Mouse (Mus musculus) erythroblast, embryonic 14.5 days (primary cell): ENCODE data around the gene Vsig10l. TPM values are rescaled to one million over a fixed set of nuclear protein-coding genes. Genes with fewer than 3 reads are reported as not detected.

Experiments used
- H3K27me3 ChIP-seq: 2 replicates; pipeline ENCODE4 v1.6.1; 2012; ENCODE audit warnings: inconsistent platforms; ENCODE audit not compliant: control insufficient read depth
- H3K36me3 ChIP-seq: 2 replicates; pipeline ENCODE4 v1.6.1; 2012; ENCODE audit warnings: mild to moderate bottlenecking, inconsistent platforms; ENCODE audit not compliant: control insufficient read depth
- H3K4me1 ChIP-seq: 2 replicates; pipeline ENCODE4 v1.6.1; 2012; ENCODE audit warnings: inconsistent platforms; ENCODE audit not compliant: control insufficient read depth
- H3K4me3 ChIP-seq: replicated peaks from 2 replicates; pipeline ENCODE3; 2012; ENCODE audit warnings: moderate library complexity, mild to moderate bottlenecking, inconsistent platforms
- H3K9me3 ChIP-seq: 2 replicates; pipeline ENCODE4 v1.6.1; 2012; ENCODE audit warnings: low read length, inconsistent platforms, mixed read lengths; ENCODE audit not compliant: control insufficient read depth
- GATA1 ChIP-seq: IDR thresholded peaks from 2 replicates; pipeline ENCODE4 v1.6.1; 2012; ENCODE audit warnings: low read length, inconsistent platforms, mixed read lengths
- TAL1 ChIP-seq: IDR thresholded peaks from 3 replicates; pipeline ENCODE4 v1.6.1; 2012; ENCODE audit warnings: low read length, inconsistent platforms, mixed read lengths
- polyA plus RNA-seq: library from polyadenylated mRNA; stranded (reverse); fragments of >175 nt; gene quantifications from 2 replicates; pipeline ENCODE4 v1.2.3, GENCODE M21; 2012

The Vsig10l gene
- polyA plus RNA-seq, 1 experiment: 0.06 TPM

GRCm38 (mm10) chr7:43475706-43476105 is 12.8 kb downstream of the Vsig10l start:
- no peaks in the 10 kb centered on the region for H3K4me1 ChIP-seq
- H3K4me3 ChIP-seq: no peak overlapping the region
- no peaks in the 10 kb centered on the region for H3K9me3 ChIP-seq
- no peak for TF ChIP-seq GATA1
- TF ChIP-seq TAL1: no peak
- H3K27me3 ChIP-seq: peaks cover 41% of the 10 kb centered on the region
- no peaks in the 10 kb centered on the region for H3K36me3 ChIP-seq

- TF ChIP-seq GATA1 (no peak), TAL1 (no peak)
- H3K4me1 ChIP-seq: no peaks in the 10 kb centered on the region
- H3K36me3 ChIP-seq: no peaks in the 10 kb centered on the region
Observed at GRCm38 (mm10) chr7:43476376-43476775, 13.4 kb downstream of the Vsig10l start.

GRCm38 (mm10) chr7:43481191-43481590 is 18.2 kb downstream of the Vsig10l start:
- peaks cover 26% of the 10 kb centered on the region for H3K27me3 ChIP-seq
- no peak for TF ChIP-seq GATA1
- H3K36me3 ChIP-seq: no peaks in the 10 kb centered on the region
- H3K4me3 ChIP-seq: no peak overlapping the region
- no peaks in the 10 kb centered on the region for H3K4me1 ChIP-seq
- no peaks in the 10 kb centered on the region for H3K9me3 ChIP-seq

More at GRCm38 (mm10) chr7:43476376-43476775, 13.4 kb downstream of the Vsig10l start:
- H3K9me3 ChIP-seq: no peaks in the 10 kb centered on the region
- H3K4me3 ChIP-seq: no peak overlapping the region
- peaks cover 41% of the 10 kb centered on the region for H3K27me3 ChIP-seq

GRCm38 (mm10) chr7:43482090-43482716 is 19.3 kb downstream of the Vsig10l start:
- TF ChIP-seq TAL1: no peak
- TF ChIP-seq GATA1: no peak
- Histone ChIP-seq H3K4me1 (no peaks in the 10 kb centered on the region), H3K36me3 (no peaks in the 10 kb centered on the region), H3K4me3 (no peak overlapping the region), H3K27me3 (peaks cover 16% of the 10 kb centered on the region), H3K9me3 (no peaks in the 10 kb centered on the region)

- TF ChIP-seq GATA1: no peak
- no peak for TF ChIP-seq TAL1
Observed at GRCm38 (mm10) chr7:43483236-43483635, 20.3 kb downstream of the Vsig10l start.

GRCm38 (mm10) chr7:43488646-43489045 is 25.7 kb downstream of the Vsig10l start:
- peaks cover 26% of the 10 kb centered on the region for H3K27me3 ChIP-seq
- no peak for TF ChIP-seq TAL1
- TF ChIP-seq GATA1: no peak

More at GRCm38 (mm10) chr7:43483236-43483635, 20.3 kb downstream of the Vsig10l start:
- Histone ChIP-seq H3K4me3 (no peak overlapping the region), H3K36me3 (no peaks in the 10 kb centered on the region), H3K27me3 (peaks cover 6% of the 10 kb centered on the region; the same call in 1 of the 2 replicates), H3K9me3 (no peaks in the 10 kb centered on the region), H3K4me1 (no peaks in the 10 kb centered on the region)

GRCm38 (mm10) chr7:43489631-43490125 is 26.7 kb downstream of the Vsig10l start, which contains the start of gene Iglon5:
TSS of gene Iglon5 (minus strand) at chr7:43490075.
- H3K4me1 ChIP-seq: no peaks in the 10 kb centered on the region
- no peak for TF ChIP-seq GATA1
- TF ChIP-seq TAL1: no peak
- peaks cover 26% of the 10 kb centered on the region for H3K27me3 ChIP-seq
- H3K36me3 ChIP-seq: no peaks in the 10 kb centered on the region
- H3K9me3 ChIP-seq: no peaks in the 10 kb centered on the region
- no peak within 1 kb of the TSS for H3K4me3 ChIP-seq

More at GRCm38 (mm10) chr7:43488646-43489045, 25.7 kb downstream of the Vsig10l start:
- H3K36me3 ChIP-seq: no peaks in the 10 kb centered on the region
- H3K9me3 ChIP-seq: no peaks in the 10 kb centered on the region
- no peaks in the 10 kb centered on the region for H3K4me1 ChIP-seq
- no peak overlapping the region for H3K4me3 ChIP-seq

GRCm38 (mm10) chr7:43490182-43490584 is 27.2 kb downstream of the Vsig10l start:
- no peak for TF ChIP-seq TAL1
- TF ChIP-seq GATA1: no peak
- no peaks in the 10 kb centered on the region for H3K4me1 ChIP-seq
- H3K4me3 ChIP-seq: no peak overlapping the region
- H3K27me3 ChIP-seq: peaks cover 26% of the 10 kb centered on the region
- H3K36me3 ChIP-seq: no peaks in the 10 kb centered on the region
- H3K9me3 ChIP-seq: no peaks in the 10 kb centered on the region

GRCm38 (mm10) chr7:43490861-43491260 is 27.9 kb downstream of the Vsig10l start:
- TF ChIP-seq TAL1 (no peak), GATA1 (no peak)
- H3K36me3 ChIP-seq: no peaks in the 10 kb centered on the region
- no peaks in the 10 kb centered on the region for H3K9me3 ChIP-seq
- H3K4me1 ChIP-seq: no peaks in the 10 kb centered on the region
- H3K4me3 ChIP-seq: no peak overlapping the region
- H3K27me3 ChIP-seq: peaks cover 26% of the 10 kb centered on the region
